Mouse (Mus musculus) lung, embryonic 16.5 days (tissue): ENCODE data around the gene G3bp1. TPM values are rescaled to one million over a fixed set of nuclear protein-coding genes. Genes with fewer than 3 reads are reported as not detected.

Source experiments
- ATAC-seq: fragments of 200-750 bp; cut with Nextera tagmentation; 2 replicates; pipeline ENCODE4 v1.8.0; 2017; ENCODE audit warnings: low read depth, mild to moderate bottlenecking, moderate library complexity
- H3K27ac ChIP-seq: fragments of 300-500 bp; sonication (generic); 2 replicates; pipeline ENCODE4 v1.5.1; 2014; ENCODE audit warnings: mild to moderate bottlenecking, control low read depth, low read length
- H3K27me3 ChIP-seq: fragments of 300-500 bp; sonication (generic); 2 replicates; pipeline ENCODE4 v1.6.1; 2014; ENCODE audit warnings: low read depth, low read length, mixed read lengths; ENCODE audit not compliant: control insufficient read depth, insufficient read depth
- H3K36me3 ChIP-seq: fragments of 300-500 bp; sonication (generic); 2 replicates; pipeline ENCODE4 v1.6.1; 2014; ENCODE audit warnings: low read length; ENCODE audit not compliant: control insufficient read depth, insufficient read depth
- H3K4me1 ChIP-seq: fragments of 300-500 bp; sonication (generic); replicated peaks from 2 replicates; pipeline ENCODE4 v1.6.1; 2014; ENCODE audit warnings: low read length, mixed read lengths; ENCODE audit not compliant: control insufficient read depth, insufficient read depth
- H3K4me2 ChIP-seq: fragments of 300-500 bp; sonication (generic); 2 replicates; pipeline ENCODE4 v1.6.1; 2014; ENCODE audit warnings: low read depth, low read length, control low read depth
- H3K4me3 ChIP-seq: fragments of 300-500 bp; sonication (generic); 2 replicates; pipeline ENCODE4 v1.5.1; 2014; ENCODE audit warnings: mild to moderate bottlenecking, low read length, control low read depth
- H3K9ac ChIP-seq: fragments of 300-500 bp; sonication (generic); 2 replicates; pipeline ENCODE4 v1.6.1; 2014; ENCODE audit warnings: low read length, control low read depth
- H3K9me3 ChIP-seq: fragments of 300-500 bp; sonication (generic); 2 replicates; pipeline ENCODE4 v1.6.1; 2016; ENCODE audit warnings: low read length; ENCODE audit not compliant: control insufficient read depth
- WGBS: fragments of 180-500 bp; shearing (Covaris S2); extraction: QIAGEN DNeasy Blood & Tissue Kit; methylation state at CpG from one replicate; pipeline ENCODE4 v1.1.7; 2014; 5-methylcytosine and 5-hydroxymethylcytosine counted together
- polyA plus RNA-seq: library from polyadenylated mRNA; unstranded; fragments of >200 nt; fragmentation: Nextera tagmentation; extraction: Ambion mirVana; gene quantifications from 2 replicates; pipeline ENCODE4 v1.2.1, GENCODE M21; 2015

Gene G3bp1
- polyA plus RNA-seq, 1 experiment from 2014 or later = 152 TPM

DNA sequence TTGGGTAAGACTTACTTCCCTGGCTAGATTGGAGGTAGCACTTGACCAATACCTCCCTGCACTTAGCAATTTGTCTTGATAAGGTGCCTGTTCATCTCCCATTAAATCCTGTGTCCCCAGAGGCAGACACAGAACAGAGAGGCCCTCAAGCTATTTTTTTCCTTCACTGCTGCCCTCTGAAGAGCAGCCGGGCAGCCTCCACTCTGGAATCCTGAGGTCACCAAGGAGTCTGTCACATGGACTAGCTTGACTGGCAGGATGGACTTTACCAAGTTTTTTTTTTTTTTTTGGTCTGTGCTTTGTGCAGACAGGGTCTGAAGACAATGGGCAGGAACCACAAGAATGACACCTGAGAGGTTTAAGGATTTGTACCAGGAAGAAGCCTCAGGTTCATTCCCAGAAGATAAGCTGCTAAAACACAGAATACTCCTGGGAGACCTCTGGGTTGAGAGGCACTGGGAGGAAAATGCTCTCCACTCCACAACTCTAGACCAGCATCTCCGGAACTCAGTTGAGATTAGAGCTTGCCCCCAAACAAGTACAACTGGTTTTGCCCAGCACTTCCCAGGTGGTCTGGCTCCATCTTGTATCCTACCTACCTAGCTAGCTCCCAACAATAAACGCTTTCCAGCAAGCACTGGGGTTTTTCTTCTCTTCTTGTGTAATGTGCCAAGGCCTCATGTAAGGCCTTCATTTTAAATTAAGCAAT is 9.5 kb upstream of the G3bp1 start:
- Histone ChIP-seq H3K9me3 (no peaks in the 10 kb centered on the region), H3K27me3 (no peaks in the 10 kb centered on the region), H3K9ac (peak overlapping the region; percentile 80), H3K27ac (peak overlapping the region; percentile 91), H3K4me3 (peak overlapping the region; percentile 88), H3K4me1 (peaks cover 20% of the 10 kb centered on the region), H3K4me2 (peak overlapping the region; percentile 92), H3K36me3 (no peaks in the 10 kb centered on the region)
- 17% methylated on average over 3 of the region's 3 CpGs for WGBS
- no peak; the same call in 1 of the 2 replicates for ATAC-seq

- H3K27ac ChIP-seq = peak overlapping the region; percentile 91
- H3K9ac ChIP-seq = peak overlapping the region; percentile 80
- no peaks in the 10 kb centered on the region for H3K36me3 ChIP-seq
- no peaks in the 10 kb centered on the region for H3K9me3 ChIP-seq
- peak overlapping the region; percentile 92 for H3K4me2 ChIP-seq
- under 1% methylated on average over 17 of the region's 17 CpGs for WGBS
- H3K4me3 ChIP-seq = peak overlapping the region; percentile 88
- no peaks in the 10 kb centered on the region for H3K27me3 ChIP-seq
- H3K4me1 ChIP-seq = peaks cover 20% of the 10 kb centered on the region
- peak; percentile 57 for ATAC-seq
Observed at GRCm38 (mm10) chr11:55460559-55461018, 8.9 kb upstream of the G3bp1 start.

DNA sequence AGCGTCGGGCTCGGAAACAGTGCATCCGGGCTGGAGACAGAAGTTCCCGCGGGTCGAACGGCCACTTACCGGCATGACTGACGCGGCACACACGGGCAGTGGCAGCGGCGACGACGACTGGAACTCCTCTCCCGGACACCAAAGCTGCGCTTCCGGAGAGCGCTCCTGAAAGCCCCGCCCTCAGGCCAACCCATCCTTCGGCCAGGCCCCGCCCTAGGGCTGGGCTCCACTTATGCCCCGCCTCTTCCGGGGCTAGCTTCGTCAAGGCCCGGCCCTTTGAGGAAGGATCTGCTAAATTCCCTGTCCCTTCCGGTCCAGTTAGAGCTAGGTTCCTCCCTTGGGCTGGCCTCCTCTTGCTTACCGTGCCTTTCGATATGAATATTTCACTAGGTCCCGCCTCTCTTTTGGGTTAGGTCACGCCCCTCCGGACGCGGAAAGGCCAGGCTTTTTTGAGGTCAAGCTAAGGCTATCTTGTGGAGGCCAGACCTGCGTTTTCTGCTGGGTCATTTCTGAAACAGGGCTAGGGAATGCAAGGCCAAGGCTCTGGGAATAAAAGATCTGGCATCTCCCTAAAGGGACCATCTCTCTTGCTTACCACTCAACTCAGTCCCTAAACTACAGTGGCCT is 8.4 kb upstream of the G3bp1 start, which contains the start of gene Atox1:
Gene Atox1 (minus strand): TSS at position 221 of the 627 bp plus-strand sequence.
- peak; percentile 98 for ATAC-seq
- Histone ChIP-seq H3K27ac (peak within 1 kb of the TSS; percentile 91), H3K4me3 (peak within 1 kb of the TSS; percentile 88), H3K4me2 (peak within 1 kb of the TSS; percentile 92), H3K27me3 (no peaks in the 10 kb centered on the region), H3K4me1 (peaks cover 20% of the 10 kb centered on the region), H3K9me3 (no peaks in the 10 kb centered on the region), H3K9ac (peak within 1 kb of the TSS; percentile 80), H3K36me3 (no peaks in the 10 kb centered on the region)
- WGBS = 0% methylated on average over 35 of the region's 36 CpGs

GRCm38 (mm10) chr11:55462149-55462548 is 7.3 kb upstream of the G3bp1 start:
- Histone ChIP-seq H3K4me3 (no peak overlapping the region), H3K9me3 (no peaks in the 10 kb centered on the region), H3K27me3 (no peaks in the 10 kb centered on the region), H3K36me3 (no peaks in the 10 kb centered on the region), H3K9ac (no peak overlapping the region), H3K4me1 (peaks cover 20% of the 10 kb centered on the region), H3K4me2 (no peak overlapping the region), H3K27ac (no peak overlapping the region)
- ATAC-seq = no peak
- 94% methylated on average over 9 of the region's 9 CpGs for WGBS

DNA sequence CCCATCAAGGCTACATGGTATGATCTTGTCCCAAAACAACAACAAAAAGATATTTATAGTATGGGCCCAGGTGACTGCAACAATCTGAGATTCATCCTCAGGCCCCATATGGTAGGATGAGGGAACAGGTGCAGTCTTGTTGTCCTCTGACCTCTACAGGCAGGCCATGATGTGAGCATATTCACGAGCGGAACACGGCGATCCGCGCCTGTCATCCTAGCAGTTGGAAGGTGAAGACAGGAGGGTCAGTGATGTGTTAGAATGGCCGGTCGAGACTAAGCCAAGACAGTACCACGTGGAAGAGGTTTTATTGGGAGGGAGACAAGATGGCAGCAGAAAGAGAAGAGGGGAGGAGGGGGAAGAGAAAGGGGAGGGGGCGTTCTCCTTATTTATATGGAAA is 4.8 kb upstream of the G3bp1 start:
- Histone ChIP-seq H3K4me2 (no peak overlapping the region), H3K9me3 (no peaks in the 10 kb centered on the region), H3K27ac (no peak overlapping the region), H3K4me3 (no peak overlapping the region), H3K4me1 (peaks cover 14% of the 10 kb centered on the region), H3K27me3 (no peaks in the 10 kb centered on the region), H3K9ac (no peak overlapping the region), H3K36me3 (no peaks in the 10 kb centered on the region)
- no peak for ATAC-seq
- WGBS = 76% methylated on average over 10 of the region's 10 CpGs

DNA sequence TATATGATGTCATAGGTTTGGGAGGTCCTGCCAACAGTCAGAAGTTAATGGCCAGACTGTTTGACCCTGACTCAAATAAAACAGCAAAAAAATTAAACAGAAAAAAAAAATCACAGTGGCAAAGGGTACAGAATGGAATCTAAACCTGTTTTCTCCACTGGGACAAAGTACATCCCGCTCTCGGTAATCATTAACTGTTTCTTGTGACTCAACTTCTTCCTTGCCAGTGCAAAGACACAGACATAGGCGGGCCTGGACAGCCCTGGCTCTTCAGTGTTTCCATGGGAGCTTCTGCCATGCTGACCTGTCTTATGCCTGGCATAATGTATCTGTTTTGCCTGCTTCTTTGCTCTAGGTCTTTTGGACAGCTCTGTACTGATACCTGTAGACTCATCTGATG is 4.3 kb upstream of the G3bp1 start:
- Histone ChIP-seq H3K4me1 (peaks cover 10% of the 10 kb centered on the region), H3K4me2 (no peak overlapping the region), H3K9me3 (no peaks in the 10 kb centered on the region), H3K4me3 (no peak overlapping the region), H3K36me3 (no peaks in the 10 kb centered on the region), H3K27me3 (no peaks in the 10 kb centered on the region), H3K9ac (no peak overlapping the region), H3K27ac (no peak overlapping the region)
- WGBS = 72% methylated on average over 3 of the region's 3 CpGs
- ATAC-seq = no peak

DNA sequence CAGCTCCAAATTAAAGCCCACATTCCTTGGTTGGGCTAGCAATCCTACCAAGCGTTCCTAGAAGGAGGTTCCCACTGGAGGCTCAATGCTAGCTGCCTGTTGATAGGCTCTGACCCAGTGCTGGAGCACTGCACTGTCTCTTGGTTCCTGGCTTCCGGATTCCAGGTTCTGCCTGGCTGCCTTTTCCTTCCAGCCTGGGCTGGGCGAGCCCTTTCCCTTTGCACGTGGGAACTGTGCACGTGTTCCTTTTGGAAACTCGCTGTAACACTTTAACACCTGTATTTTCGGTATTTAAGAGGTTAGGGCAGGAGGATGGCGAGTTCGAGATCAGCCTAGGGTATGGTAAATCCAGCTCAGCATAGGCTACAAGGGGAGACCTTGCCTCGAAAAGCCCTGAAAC is 1.5 kb upstream of the G3bp1 start:
- Histone ChIP-seq H3K4me2 (peak overlapping the region; percentile 85), H3K9ac (peak overlapping the region; percentile 79), H3K36me3 (peaks cover 2% of the 10 kb centered on the region; the same call in 1 of the 2 replicates), H3K4me1 (peaks cover 16% of the 10 kb centered on the region), H3K27me3 (no peaks in the 10 kb centered on the region), H3K4me3 (peak overlapping the region; percentile 60), H3K9me3 (no peaks in the 10 kb centered on the region), H3K27ac (peak overlapping the region; percentile 95)
- 67% methylated on average over 10 of the region's 10 CpGs for WGBS
- no peak for ATAC-seq

- Histone ChIP-seq H3K27ac (peak overlapping the region; percentile 95), H3K4me1 (peaks cover 19% of the 10 kb centered on the region), H3K9me3 (no peaks in the 10 kb centered on the region), H3K4me2 (peak overlapping the region; percentile 85), H3K9ac (peak overlapping the region; percentile 79), H3K27me3 (no peaks in the 10 kb centered on the region), H3K4me3 (peak overlapping the region; percentile 60), H3K36me3 (peaks cover 2% of the 10 kb centered on the region; the same call in 1 of the 2 replicates)
- 3% methylated on average over 17 of the region's 17 CpGs for WGBS
- ATAC-seq = peak; percentile 10
Observed at GRCm38 (mm10) chr11:55468611-55469047, 856 bp upstream of the G3bp1 start.

GRCm38 (mm10) chr11:55469923-55470691 is 622 bp downstream of the G3bp1 start:
- peak overlapping the region; percentile 86 for H3K27ac ChIP-seq
- H3K4me1 ChIP-seq = peaks cover 23% of the 10 kb centered on the region
- peak overlapping the region; percentile 84 for H3K4me2 ChIP-seq
- peak overlapping the region; percentile 95 for H3K4me3 ChIP-seq
- no peak for ATAC-seq
- WGBS = under 1% methylated on average over 46 of the region's 46 CpGs
- H3K9me3 ChIP-seq = no peaks in the 10 kb centered on the region
- no peaks in the 10 kb centered on the region for H3K27me3 ChIP-seq
- peak overlapping the region; percentile 95 for H3K9ac ChIP-seq
- peaks cover 2% of the 10 kb centered on the region; the same call in 1 of the 2 replicates for H3K36me3 ChIP-seq
